Mouse (Mus musculus) neural tube, embryonic 14.5 days (tissue): ENCODE measurements around the gene Jchain. TPM values are rescaled to one million over a fixed set of nuclear protein-coding genes. Genes with fewer than 3 reads are reported as not detected.
"Not testable (repeated sequence)": the region's sequence is repeated elsewhere in the genome, so short reads cannot be mapped to it uniquely, and the experiment has no call there.

ENCODE experiments used
- ATAC-seq: fragments of 200-750 bp; cut with Nextera tagmentation; 2 replicates; pipeline ENCODE4 v1.8.0; 2017; ENCODE audit warnings: low read depth, mild to moderate bottlenecking, moderate TSS enrichment, moderate library complexity
- H3K27ac ChIP-seq: fragments of 300-500 bp; sonication (generic); 2 replicates; pipeline ENCODE4 v1.5.1; 2014; ENCODE audit warnings: low read depth, mild to moderate bottlenecking, control low read depth, low read length, moderate library complexity, mixed read lengths
- H3K27me3 ChIP-seq: fragments of 300-500 bp; sonication (generic); 2 replicates; pipeline ENCODE4 v1.6.1; 2014; ENCODE audit warnings: low read length; ENCODE audit not compliant: control insufficient read depth, insufficient read depth
- H3K36me3 ChIP-seq: fragments of 300-500 bp; sonication (generic); 2 replicates; pipeline ENCODE4 v1.6.1; 2014; ENCODE audit warnings: low read length, mixed read lengths; ENCODE audit not compliant: control insufficient read depth, insufficient read depth
- H3K4me1 ChIP-seq: fragments of 300-500 bp; sonication (generic); 2 replicates; pipeline ENCODE4 v1.6.1; 2014; ENCODE audit warnings: low read length; ENCODE audit not compliant: control insufficient read depth, insufficient read depth
- H3K4me2 ChIP-seq: fragments of 300-500 bp; sonication (generic); 2 replicates; pipeline ENCODE4 v1.6.1; 2014; ENCODE audit warnings: mild to moderate bottlenecking, low read depth, low read length, control low read depth
- H3K4me3 ChIP-seq: fragments of 300-500 bp; sonication (generic); 2 replicates; pipeline ENCODE4 v1.5.1; 2014; ENCODE audit warnings: low read depth, low read length, control low read depth, mixed read lengths
- H3K9ac ChIP-seq: fragments of 300-500 bp; sonication (generic); replicated peaks from 2 replicates; pipeline ENCODE4 v1.6.1; 2014; ENCODE audit warnings: low read depth, mild to moderate bottlenecking, control low read depth, low read length, mixed read lengths
- H3K9me3 ChIP-seq: fragments of 300-500 bp; sonication (generic); 2 replicates; pipeline ENCODE4 v1.6.1; 2016; ENCODE audit warnings: low read length; ENCODE audit not compliant: control insufficient read depth
- WGBS: fragments of 180-500 bp; shearing (Covaris S2); extraction: QIAGEN DNeasy Blood & Tissue Kit; methylation state at CpG from one replicate; pipeline ENCODE4 v1.1.7; 2014; 5-methylcytosine and 5-hydroxymethylcytosine counted together
- polyA plus RNA-seq: library from polyadenylated mRNA; unstranded; fragments of >200 nt; fragmentation: Nextera tagmentation; extraction: Ambion mirVana; gene quantifications from 2 replicates; pipeline ENCODE4 v1.2.1, GENCODE M21; 2014

Gene Jchain
- polyA plus RNA-seq, 1 experiment from 2014 or later = 0.23 TPM

GRCm38 (mm10) chr5:88562863-88563780 is 35.4 kb upstream of the Jchain start:
- H3K9me3 ChIP-seq = no peaks in the 10 kb centered on the region
- 80% methylated on average over 8 of the region's 8 CpGs for WGBS
- H3K36me3 ChIP-seq = no peaks in the 10 kb centered on the region
- no peak overlapping the region for H3K4me2 ChIP-seq
- no peak for ATAC-seq
- no peaks in the 10 kb centered on the region for H3K27me3 ChIP-seq
- 0 out of 2 replicates have a peak, but pooled peaks cover 3% of the 10 kb centered on the region for H3K4me1 ChIP-seq
- H3K9ac ChIP-seq = no peak overlapping the region
- H3K27ac ChIP-seq = no peak overlapping the region
- H3K4me3 ChIP-seq = no peak overlapping the region; the same call in 1 of the 2 replicates

- Histone ChIP-seq H3K4me1 (peaks cover 5% of the 10 kb centered on the region), H3K27ac (no peak overlapping the region), H3K9ac (no peak overlapping the region), H3K4me3 (no peak overlapping the region), H3K36me3 (no peaks in the 10 kb centered on the region), H3K27me3 (no peaks in the 10 kb centered on the region), H3K4me2 (no peak overlapping the region), H3K9me3 (no peaks in the 10 kb centered on the region)
- ATAC-seq = no peak
- WGBS = 87% methylated on average over 9 of the region's 9 CpGs
Observed at GRCm38 (mm10) chr5:88561080-88561814, 33.6 kb upstream of the Jchain start.

GRCm38 (mm10) chr5:88558991-88559390 is 31.3 kb upstream of the Jchain start:
- Histone ChIP-seq H3K36me3 (no peaks in the 10 kb centered on the region), H3K4me2 (no peak overlapping the region), H3K4me3 (no peak overlapping the region), H3K4me1 (peaks cover 16% of the 10 kb centered on the region), H3K9me3 (no peaks in the 10 kb centered on the region), H3K27ac (no peak overlapping the region), H3K27me3 (no peaks in the 10 kb centered on the region), H3K9ac (no peak overlapping the region)
- 43% methylated on average over 1 of the region's 1 CpGs for WGBS
- no peak for ATAC-seq

GRCm38 (mm10) chr5:88554086-88554886 is 26.6 kb upstream of the Jchain start, which contains the start of gene Utp3:
Utp3 (plus strand) TSS chr5:88554462.
- under 1% methylated on average over 68 of the region's 76 CpGs for WGBS
- peak within 1 kb of the TSS; percentile 78 for H3K9ac ChIP-seq
- peak; percentile 96 for ATAC-seq

GRCm38 (mm10) chr5:88553271-88554085 is 25.8 kb upstream of the Jchain start:
- ATAC-seq = peak; percentile 72
- Histone ChIP-seq H3K27ac (peak overlapping the region; percentile 77), H3K9ac (peak overlapping the region; percentile 39; the same call in 1 of the 2 replicates), H3K36me3 (no peaks in the 10 kb centered on the region), H3K4me2 (peak overlapping the region; percentile 49), H3K4me3 (peak overlapping the region; percentile 84), H3K27me3 (no peaks in the 10 kb centered on the region), H3K4me1 (peaks cover 16% of the 10 kb centered on the region), H3K9me3 (no peaks in the 10 kb centered on the region)
- WGBS = 8% methylated on average over 29 of the region's 29 CpGs

More at GRCm38 (mm10) chr5:88554086-88554886, 26.6 kb upstream of the Jchain start, which contains the start of gene Utp3:
- no peaks in the 10 kb centered on the region for H3K9me3 ChIP-seq
- no peaks in the 10 kb centered on the region for H3K27me3 ChIP-seq
- no peaks in the 10 kb centered on the region for H3K36me3 ChIP-seq
- peak within 1 kb of the TSS; percentile 77 for H3K27ac ChIP-seq
- peaks cover 16% of the 10 kb centered on the region for H3K4me1 ChIP-seq
- peak within 1 kb of the TSS; percentile 84 for H3K4me3 ChIP-seq
- H3K4me2 ChIP-seq = peak within 1 kb of the TSS; percentile 96

- no peak overlapping the region for H3K4me3 ChIP-seq
- no peaks in the 10 kb centered on the region for H3K9me3 ChIP-seq
- H3K36me3 ChIP-seq = no peaks in the 10 kb centered on the region
- H3K27ac ChIP-seq = no peak overlapping the region
- WGBS = 88% methylated on average over 7 of the region's 7 CpGs
- no peaks in the 10 kb centered on the region for H3K27me3 ChIP-seq
- no peak overlapping the region for H3K9ac ChIP-seq
- ATAC-seq = no peak
- H3K4me2 ChIP-seq = no peak overlapping the region
- H3K4me1 ChIP-seq = no peaks in the 10 kb centered on the region
Observed at GRCm38 (mm10) chr5:88545536-88545935, 17.8 kb upstream of the Jchain start.

- H3K4me1 ChIP-seq, H3K27ac ChIP-seq, H3K27me3 ChIP-seq, H3K9ac ChIP-seq, H3K36me3 ChIP-seq, H3K4me3 ChIP-seq, ATAC-seq, H3K4me2 ChIP-seq, H3K9me3 ChIP-seq: not testable (repeated sequence)
- 94% methylated on average over 1 of the region's 1 CpGs for WGBS
Observed at GRCm38 (mm10) chr5:88544411-88544810, 16.7 kb upstream of the Jchain start.

GRCm38 (mm10) chr5:88542651-88543282 is 15.1 kb upstream of the Jchain start:
- Histone ChIP-seq H3K9me3 (no peaks in the 10 kb centered on the region), H3K9ac (no peak overlapping the region), H3K27me3 (no peaks in the 10 kb centered on the region), H3K36me3 (no peaks in the 10 kb centered on the region), H3K27ac (no peak overlapping the region), H3K4me3 (no peak overlapping the region), H3K4me1 (no peaks in the 10 kb centered on the region), H3K4me2 (no peak overlapping the region)
- WGBS = 63% methylated on average over 5 of the region's 5 CpGs
- peak; percentile 91 for ATAC-seq
